Mouse (Mus musculus) ES-E14 (cell line): ENCODE measurements around the gene Cemip. TPM values are rescaled to one million over a fixed set of nuclear protein-coding genes. Genes with fewer than 3 reads are reported as not detected.

ENCODE experiments used
- DNase-seq: peaks from one replicate; pipeline ENCODE4 v3.0.0-alpha.2; 2013; ENCODE audit warnings: low read depth, low spot score
- H3K27ac ChIP-seq: 2 replicates; pipeline ENCODE4 v1.5.1; 2012; ENCODE audit warnings: low read depth, mild to moderate bottlenecking, low read length, moderate library complexity, mixed read lengths; ENCODE audit not compliant: poor library complexity, insufficient read depth, severe bottlenecking
- H3K36me3 ChIP-seq: 2 replicates; pipeline ENCODE4 v1.6.1; 2012; ENCODE audit warnings: mild to moderate bottlenecking, low read length, moderate library complexity, mixed read lengths; ENCODE audit not compliant: control insufficient read depth, poor library complexity, insufficient read depth, severe bottlenecking
- H3K4me1 ChIP-seq, 2 experiments: fragments of 150-350 bp in 1 of 2; sonication (generic) in 1 of 2; 2 replicates each; pipeline ENCODE4 v1.6.1; 2012; ENCODE audit warnings: low read length in 2 of 2, mild to moderate bottlenecking in 1 of 2, mixed read lengths in 1 of 2; ENCODE audit not compliant: control insufficient read depth in 2 of 2, insufficient read depth in 2 of 2, poor library complexity in 1 of 2
- H3K4me3 ChIP-seq, 2 experiments: fragments of 150-350 bp in 1 of 2; sonication (generic) in 1 of 2; 2 replicates each; pipeline ENCODE4 v1.5.1; 2012; ENCODE audit warnings: low read length in 2 of 2, low read depth in 1 of 2, mild to moderate bottlenecking in 1 of 2, mixed read lengths in 1 of 2; ENCODE audit not compliant: insufficient read depth in 1 of 2, poor library complexity in 1 of 2, severe bottlenecking in 1 of 2
- H3K9ac ChIP-seq: 2 replicates; pipeline ENCODE4 v1.6.1; 2012; ENCODE audit warnings: low read depth, mild to moderate bottlenecking, low read length, mixed read lengths; ENCODE audit not compliant: poor library complexity, insufficient read depth, severe bottlenecking
- H3K9me3 ChIP-seq: fragments of 150-350 bp; sonication (generic); 2 replicates; pipeline ENCODE4 v1.6.1; 2012; ENCODE audit warnings: low read depth, mild to moderate bottlenecking, low read length; ENCODE audit not compliant: control insufficient read depth, insufficient read depth
- CHD2 ChIP-seq: IDR thresholded peaks from 2 replicates; pipeline ENCODE4 v1.6.1; 2014; ENCODE audit warnings: mild to moderate bottlenecking, low read depth, low read length, inconsistent platforms
- HCFC1 ChIP-seq: IDR thresholded peaks from 2 replicates; pipeline ENCODE4 v1.6.1; 2012; ENCODE audit warnings: low read length, inconsistent platforms, borderline replicate concordance; ENCODE audit not compliant: insufficient read depth
- MAFK ChIP-seq: IDR thresholded peaks from 2 replicates; pipeline ENCODE4 v1.6.1; 2014; ENCODE audit warnings: mild to moderate bottlenecking, low read depth, low read length, inconsistent platforms; ENCODE audit not compliant: insufficient read depth
- ZC3H11A ChIP-seq: IDR thresholded peaks from 2 replicates; pipeline ENCODE4 v1.6.1; 2012; ENCODE audit warnings: low read depth, mild to moderate bottlenecking, inconsistent platforms, low read length, borderline replicate concordance
- ZNF384 ChIP-seq: IDR thresholded peaks from 2 replicates; pipeline ENCODE4 v1.6.1; 2012; ENCODE audit warnings: low read depth, low read length, inconsistent platforms
- in situ Hi-C, 2 experiments: fragments of 600-800 bp; cut with MboI; formaldehyde crosslinking; loops; one replicate each; pipeline ENCODE4 v1.15.1; 2025; ENCODE audit warnings: low sequenced_read_pairs in 2 of 2, inconsistent platforms in 1 of 2; ENCODE audit not compliant: unreplicated experiment in 2 of 2
- total RNA-seq: library from RNA; depleted of rRNA; stranded (reverse); fragments of 300-350 nt; gene quantifications from 2 replicates; pipeline ENCODE4 v1.2.3, GENCODE M21; 2012

Gene Cemip
- total RNA-seq, 1 experiment, result 3.9 TPM

DNA sequence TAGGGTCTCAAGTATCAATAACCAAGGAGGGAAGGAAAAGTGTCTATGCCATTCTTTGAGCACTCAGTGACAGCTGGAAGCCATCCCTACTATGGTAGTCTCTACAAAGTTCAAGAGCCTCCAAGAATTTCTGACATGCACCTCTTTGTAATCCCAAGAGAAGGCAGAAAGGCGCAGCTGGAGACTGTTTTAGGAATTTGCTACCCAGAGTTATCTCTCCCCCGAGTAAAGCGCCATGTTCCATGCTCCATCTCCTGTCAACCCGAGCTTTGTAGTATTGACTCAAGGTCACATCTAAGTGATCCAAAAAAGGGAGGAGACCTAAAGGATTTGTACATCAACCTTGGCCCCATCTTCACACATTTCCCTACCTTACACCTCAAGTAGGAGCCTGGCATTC is 40.8 kb downstream of the Cemip start:
- no peaks in the 10 kb centered on the region for H3K9me3 ChIP-seq
- in situ Hi-C loops, result no loop called here
- no peak for DNase-seq
- H3K36me3 ChIP-seq, result no peaks in the 10 kb centered on the region
- H3K9ac ChIP-seq, result no peak overlapping the region
- no peak overlapping the region for H3K4me3 ChIP-seq
- H3K4me1 ChIP-seq, result no peaks in the 10 kb centered on the region
- no peak overlapping the region for H3K27ac ChIP-seq
- TF ChIP-seq ZNF384 (no peak), MAFK (no peak), HCFC1 (no peak), ZC3H11A (no peak), CHD2 (no peak)

DNA sequence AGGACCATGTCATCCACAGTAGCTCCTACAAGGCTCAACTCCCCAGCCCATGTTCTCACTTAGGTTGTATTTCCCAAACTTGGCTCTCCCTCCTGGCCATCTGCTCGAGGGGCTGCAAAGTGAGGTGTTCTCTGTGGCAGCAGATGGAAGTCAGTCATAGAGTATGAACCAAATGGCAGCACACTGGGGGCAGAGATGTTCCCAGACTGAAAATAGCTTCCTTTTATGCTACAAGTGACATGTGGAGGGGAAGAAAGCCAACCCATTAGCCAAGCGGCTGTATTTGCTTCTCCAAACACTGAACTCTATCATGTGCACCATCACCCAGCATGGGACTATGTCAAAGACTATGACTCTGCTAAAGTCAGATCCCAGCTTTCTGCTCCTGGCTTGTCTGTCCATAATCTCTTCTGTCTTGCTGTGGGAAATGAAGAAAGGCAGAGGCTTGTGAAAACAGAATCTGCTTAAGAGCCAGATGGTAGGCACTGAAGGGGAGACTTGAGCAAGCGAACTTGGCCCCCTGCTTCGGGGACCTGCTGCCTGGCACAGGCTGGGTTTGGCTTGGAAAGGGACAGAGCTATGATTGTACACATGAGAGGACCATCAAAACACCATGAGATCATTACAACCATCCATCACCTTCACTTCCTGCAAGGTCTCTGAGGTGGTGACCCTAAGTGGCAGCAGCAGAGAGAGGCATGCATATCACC is 41.6 kb downstream of the Cemip start:
- DNase-seq, result no peak
- no peaks in the 10 kb centered on the region for H3K9me3 ChIP-seq
- in situ Hi-C loops, result no loop called here
- no peak overlapping the region for H3K27ac ChIP-seq
- TF ChIP-seq ZNF384 (no peak), MAFK (no peak), ZC3H11A (no peak), CHD2 (no peak), HCFC1 (no peak)
- no peak overlapping the region for H3K9ac ChIP-seq
- H3K4me1 ChIP-seq, result no peaks in the 10 kb centered on the region
- no peak overlapping the region for H3K4me3 ChIP-seq
- H3K36me3 ChIP-seq, result no peaks in the 10 kb centered on the region

DNA sequence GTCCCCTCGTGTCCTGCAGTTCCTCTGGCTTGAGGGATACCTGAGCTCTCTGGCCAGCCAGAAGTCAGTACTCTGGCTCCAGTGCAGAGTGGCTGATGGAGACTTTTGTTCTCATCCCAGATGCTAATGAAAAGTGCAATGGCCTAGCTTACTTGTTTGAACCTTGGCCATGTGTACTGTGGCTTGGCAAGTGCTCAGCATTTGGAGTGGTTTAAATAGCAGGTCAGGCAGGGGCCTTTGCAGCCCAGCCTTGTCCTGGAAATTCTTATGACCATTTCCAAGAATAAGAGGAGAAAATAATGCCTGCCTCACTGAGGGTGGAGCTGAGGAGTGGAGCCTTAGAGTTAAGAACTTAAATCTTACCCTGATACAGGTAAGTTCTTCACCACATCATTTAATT is 43.6 kb downstream of the Cemip start:
- Histone ChIP-seq H3K9ac (no peak overlapping the region), H3K36me3 (no peaks in the 10 kb centered on the region), H3K27ac (no peak overlapping the region), H3K4me3 (no peak overlapping the region), H3K4me1 (no peaks in the 10 kb centered on the region), H3K9me3 (no peaks in the 10 kb centered on the region)
- DNase-seq, result no peak
- TF ChIP-seq CHD2 (no peak), HCFC1 (no peak), ZNF384 (no peak), ZC3H11A (no peak)
- in situ Hi-C loops, result no loop called here

- Histone ChIP-seq H3K9me3 (no peaks in the 10 kb centered on the region), H3K4me1 (no peaks in the 10 kb centered on the region), H3K36me3 (no peaks in the 10 kb centered on the region), H3K4me3 (no peak overlapping the region), H3K9ac (no peak overlapping the region), H3K27ac (no peak overlapping the region)
- TF ChIP-seq CHD2 (no peak), ZC3H11A (no peak), MAFK (no peak), HCFC1 (no peak), ZNF384 (no peak)
- in situ Hi-C loops, result no loop called here
- DNase-seq, result no peak
These were observed 46.3 kb downstream of the Cemip start for GRCm38 (mm10) chr7:84039856-84040522.

DNA sequence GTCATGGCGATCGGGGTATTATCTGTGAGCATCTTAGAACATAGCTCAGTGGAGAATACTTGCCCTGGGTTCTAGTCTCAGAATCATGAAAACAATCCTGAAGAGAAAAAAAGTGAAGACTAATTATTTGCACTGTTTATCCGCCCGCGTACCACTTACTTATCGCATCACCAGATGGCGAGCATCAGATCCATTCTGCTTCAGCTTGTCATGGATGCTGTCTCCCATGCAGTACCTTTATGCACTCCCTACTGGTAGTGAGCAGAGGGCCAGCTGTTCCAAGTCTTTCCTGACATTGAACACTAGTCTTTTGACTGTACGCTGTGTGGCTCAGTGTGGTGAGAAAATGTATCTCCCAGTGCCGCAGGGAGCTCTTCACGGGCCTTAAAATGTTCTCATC is 47.7 kb downstream of the Cemip start:
- Histone ChIP-seq H3K27ac (no peak overlapping the region), H3K36me3 (no peaks in the 10 kb centered on the region), H3K4me1 (no peaks in the 10 kb centered on the region), H3K9ac (no peak overlapping the region), H3K9me3 (no peaks in the 10 kb centered on the region), H3K4me3 (no peak overlapping the region)
- in situ Hi-C loops, result no loop called here
- TF ChIP-seq MAFK (no peak), HCFC1 (no peak), CHD2 (no peak), ZNF384 (no peak), ZC3H11A (no peak)
- no peak for DNase-seq
